17 mouse cellular contexts compared by ENCODE assay signal in the genomic region with DNA sequence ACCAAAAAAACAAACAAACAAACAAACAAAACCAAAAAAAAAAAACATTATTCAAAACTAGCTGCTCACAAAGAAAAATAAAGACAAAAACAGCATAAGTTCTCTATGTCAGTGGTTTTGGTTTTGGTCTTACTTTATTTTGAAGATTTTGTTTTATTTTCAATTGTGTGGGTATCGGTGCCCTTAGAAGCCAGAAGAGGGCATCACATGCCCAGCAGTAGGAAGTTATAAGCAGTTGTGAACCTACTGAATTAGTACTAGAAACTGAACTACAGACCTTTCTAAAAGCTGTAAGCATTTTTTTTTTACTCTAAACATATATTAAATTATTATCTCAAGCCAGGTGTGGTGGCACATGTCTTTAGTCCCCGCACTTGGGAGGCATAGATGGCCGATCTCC. TPM values are rescaled to one million over a fixed set of nuclear protein-coding genes. Genes with fewer than 3 reads are reported as not detected.
A peak's percentile ranks its signal among the peaks of the same experiment; 100 is the strongest.
DNase-seq lines count a peak whose midpoint lies in the region; ATAC-seq and TF ChIP-seq lines count a peak whose summit lies in the region.
"Had no signal": no experiment of that assay in that cellular context is flagged by ENCODE, and none has a peak within 500 bp of the region (broad histone marks: within the 10 kb centered on the region; RNA-seq: fewer than 3 reads in every experiment).

No protein-coding gene starts in this region.

- H3K4me2 ChIP-seq in intestine, postnatal 0 days (replicated peaks; ENCODE audit: low read depth), result no peak overlapping the region
- H3K4me2 ChIP-seq in intestine, embryonic 16.5 days (ENCODE audit: low read depth, low read length), result no peak overlapping the region
- H3K4me2 ChIP-seq: hindbrain, embryonic 14.5 days; midbrain, embryonic 15.5 days; neural tube, embryonic 12.5 days had no signal

- H3K36me3 ChIP-seq in intestine, postnatal 0 days (ENCODE audit: control insufficient read depth, insufficient read depth), result 0 out of 2 replicates have a peak, but pooled peaks cover 6% of the 10 kb centered on the region
- no peaks in the 10 kb centered on the region for H3K36me3 ChIP-seq in intestine, embryonic 16.5 days (ENCODE audit: control insufficient read depth, insufficient read depth, low read length)
- H3K36me3 ChIP-seq in MEL (ENCODE audit: control insufficient read depth in 1 of 2, insufficient read depth in 2 of 2, low read length in 2 of 2), result peaks cover 15 to 21% of the 10 kb centered on the region in 2 experiments
- H3K36me3 ChIP-seq: midbrain, embryonic 15.5 days; neural tube, embryonic 12.5 days had no signal

- H3K27ac ChIP-seq in intestine, postnatal 0 days (ENCODE audit: low read depth, low read length), result no peak overlapping the region
- H3K27ac ChIP-seq in intestine, embryonic 16.5 days (ENCODE audit: low read length), result no peak overlapping the region
- no peak overlapping the region for H3K27ac ChIP-seq in MEL (ENCODE audit: control insufficient read depth, low read depth, low read length)
- H3K27ac ChIP-seq: hindbrain, embryonic 14.5 days; liver, embryonic 14.5 days; midbrain, embryonic 15.5 days; neural tube, embryonic 12.5 days had no signal

- no peak overlapping the region for H3K9ac ChIP-seq in intestine, postnatal 0 days (ENCODE audit: low read depth, low read length)
- no peak overlapping the region for H3K9ac ChIP-seq in intestine, embryonic 16.5 days (ENCODE audit: low read depth, low read length)
- no peak overlapping the region for H3K9ac ChIP-seq in MEL (ENCODE audit: control insufficient read depth, low read depth, low read length, poor library complexity, severe bottlenecking)
- H3K9ac ChIP-seq: forebrain, postnatal 0 days; hindbrain, embryonic 14.5 days; liver, embryonic 14.5 days; midbrain, embryonic 15.5 days; neural tube, embryonic 12.5 days had no signal

- H3K4me1 ChIP-seq in intestine, postnatal 0 days (replicated peaks; ENCODE audit: control insufficient read depth, insufficient read depth, low read length), result no peaks in the 10 kb centered on the region
- H3K4me1 ChIP-seq in intestine, embryonic 16.5 days (ENCODE audit: control insufficient read depth, insufficient read depth, low read length), result peaks cover 8% of the 10 kb centered on the region
- H3K4me1 ChIP-seq in MEL (ENCODE audit: control insufficient read depth in 1 of 2, insufficient read depth in 2 of 2, low read length in 2 of 2), result peaks cover 7 to 8% of the 10 kb centered on the region in 2 experiments; a peak in 3 of 4 replicates
- H3K4me1 ChIP-seq in lung, adult 2 months (ENCODE audit: control insufficient read depth, insufficient read depth, low read length), result no peaks in the 10 kb centered on the region
- H3K4me1 ChIP-seq: midbrain, embryonic 15.5 days had no signal

- TF ChIP-seq CTCF in intestine, postnatal 0 days (IDR thresholded peaks at IDR 0.05; ENCODE audit: low read depth), result peak; percentile 64
- TF ChIP-seq CTCF in MEL (IDR thresholded peaks at IDR 0.05 in 2 of 3, conservative IDR thresholded peaks at IDR 0.05 in 1 of 3; ENCODE audit: control insufficient read depth in 1 of 3, insufficient read depth in 1 of 3, low read depth in 2 of 3, low read length in 3 of 3, poor library complexity in 1 of 3, severe bottlenecking in 1 of 3), result peak in 1 of 3 experiments; percentile 40; a peak in 2 of 6 replicates
- no peak for TF ChIP-seq CTCF in lung, adult 2 months (IDR thresholded peaks at IDR 0.05; ENCODE audit: insufficient read depth, low read length)

- DNase-seq in 416B (ENCODE audit: low read depth), result peak; percentile 62
- no peak for DNase-seq in MEL (ENCODE audit: low read depth, low spot score)
- DNase-seq in lung, adult 2 months, result no peak
- DNase-seq in frontal cortex, postnatal 14 days (ENCODE audit: low spot score in 2 of 2), result no peak
- no peak for DNase-seq in urinary bladder, postnatal 4 days (ENCODE audit: low spot score in 2 of 2)
- DNase-seq: cerebellum, adult 11 months; cerebellum, postnatal 36 days; forebrain, postnatal 0 days; kidney, adult 8-10 months; thymus, postnatal 14 days had no signal

- H3K27me3 ChIP-seq in intestine, postnatal 0 days (replicated peaks; ENCODE audit: control insufficient read depth, insufficient read depth, low read length), result no peaks in the 10 kb centered on the region
- H3K27me3 ChIP-seq in intestine, embryonic 16.5 days (replicated peaks; ENCODE audit: control insufficient read depth, insufficient read depth, low read length), result no peaks in the 10 kb centered on the region
- no peaks in the 10 kb centered on the region for H3K27me3 ChIP-seq in MEL (ENCODE audit: control insufficient read depth in 1 of 2, insufficient read depth in 2 of 2, low read length in 2 of 2)
- H3K27me3 ChIP-seq: midbrain, embryonic 15.5 days; neural tube, embryonic 12.5 days had no signal

- H3K4me3 ChIP-seq in intestine, postnatal 0 days (ENCODE audit: low read depth, low read length), result no peak overlapping the region
- H3K4me3 ChIP-seq in intestine, embryonic 16.5 days (ENCODE audit: low read length), result no peak overlapping the region
- no peak overlapping the region for H3K4me3 ChIP-seq in MEL (ENCODE audit: control insufficient read depth in 1 of 2, insufficient read depth in 1 of 2, low read depth in 2 of 2, low read length in 2 of 2)
- no peak overlapping the region for H3K4me3 ChIP-seq in lung, adult 2 months (replicated peaks; ENCODE audit: extremely low read depth, low read depth, low read length)
- H3K4me3 ChIP-seq: midbrain, embryonic 15.5 days; neural tube, embryonic 12.5 days had no signal

- no peak for ATAC-seq in intestine, postnatal 0 days
- no peak for ATAC-seq in intestine, embryonic 16.5 days
- peak; percentile 67 for ATAC-seq in megakaryocyte, adult 5-6 weeks (ENCODE audit: poor library complexity, severe bottlenecking)
- ATAC-seq: forebrain, postnatal 0 days; midbrain, embryonic 15.5 days had no signal

- WGBS in intestine, postnatal 0 days, result 89% methylated on average over 3 of the region's 3 CpGs
- WGBS in intestine, embryonic 16.5 days, result 92% methylated on average over 3 of the region's 3 CpGs
- WGBS in lung, adult 2 months, result 91% methylated on average over 3 of the region's 3 CpGs

- TF ChIP-seq EP300 in MEL (IDR thresholded peaks at IDR 0.05; ENCODE audit: low read depth in 1 of 2, low read length in 2 of 2), result no peak

- H3K9me3 ChIP-seq in intestine, postnatal 0 days (ENCODE audit: control insufficient read depth), result no peaks in the 10 kb centered on the region
- H3K9me3 ChIP-seq in intestine, embryonic 16.5 days (ENCODE audit: control insufficient read depth, low read length), result no peaks in the 10 kb centered on the region
- H3K9me3 ChIP-seq in MEL (replicated peaks; ENCODE audit: insufficient read depth, low read length), result no peaks in the 10 kb centered on the region
- H3K9me3 ChIP-seq: midbrain, embryonic 15.5 days; neural tube, embryonic 12.5 days had no signal

- TF ChIP-seq RAD21 in MEL (IDR thresholded peaks at IDR 0.05; ENCODE audit: low read depth, low read length), result peak; percentile 30

- peaks cover 14% of the 10 kb centered on the region for H3K79me2 ChIP-seq in MEL (ENCODE audit: control insufficient read depth, insufficient read depth, low read length, poor library complexity)

- TF ChIP-seq POLR2A in MEL (IDR thresholded peaks at IDR 0.05; ENCODE audit: control insufficient read depth in 1 of 2, insufficient read depth in 1 of 2, low read depth in 1 of 2, low read length in 2 of 2, poor library complexity in 1 of 2), result no peak
- no peak for TF ChIP-seq POLR2A in lung, adult 2 months (IDR thresholded peaks at IDR 0.05; ENCODE audit: borderline replicate concordance, extremely low read depth, low read depth, low read length)

TF ChIP-seq in MEL, 35 proteins besides CTCF, POLR2A, EP300 and RAD21:
- TF ChIP-seq SMC3 (IDR thresholded peaks at IDR 0.05; ENCODE audit: low read depth, low read length) (peak; percentile 23; the same call in 1 of the 2 replicates), ZKSCAN1 (IDR thresholded peaks at IDR 0.05; ENCODE audit: low read depth, low read length) (no peak), TAL1 (IDR thresholded peaks at IDR 0.05; ENCODE audit: low read length) (no peak)

RNA-seq across cellular contexts. Expression of a gene that starts 21.2 kb away (rescaled TPM):
- polyA plus RNA-seq in intestine, postnatal 0 days (2015; fragmentation: Nextera tagmentation; extraction: Ambion mirVana), result 75.7 and 77.6 TPM in 2 replicates
- 121 and 130 TPM in 2 replicates for polyA plus RNA-seq in intestine, embryonic 16.5 days (2015; fragmentation: Nextera tagmentation; extraction: Ambion mirVana)
- 53.3 and 103 TPM in 2 replicates for total RNA-seq in MEL (2012; rRNA removed)
- polyA plus RNA-seq in MEL (2012; ENCODE audit: insufficient read depth in 1 of 2, insufficient read length in 2 of 2, low read depth in 1 of 2, low replicate concordance in 2 of 2, missing spikeins in 1 of 2), result 100 to 1,000 TPM in 1 of 2 experiments, not detected in 1; 175 TPM
- 51.1 and 66.3 TPM in 2 replicates for total RNA-seq in megakaryocyte, adult 5-6 weeks (2015)
- total RNA-seq in megakaryocyte, adult 5-6 weeks (2017), result 90.5 and 94.6 TPM in 2 replicates
- polyA plus RNA-seq in lung, adult 2 months (2012; rRNA removed), result 60.3 and 79.6 TPM in 2 replicates
